Mouse (Mus musculus) olfactory bulb, adult 2 months (tissue): ENCODE measurements around the gene Umps. TPM values are rescaled to one million over a fixed set of nuclear protein-coding genes. Genes with fewer than 3 reads are reported as not detected.

ENCODE experiments used
- H3K27ac ChIP-seq: fragments of 200-500 bp; 2 replicates; pipeline ENCODE4 v1.5.1; 2012; ENCODE audit warnings: low read depth, low read length; ENCODE audit not compliant: insufficient read depth
- H3K4me1 ChIP-seq: fragments of 200-500 bp; 2 replicates; pipeline ENCODE4 v1.6.1; 2012; ENCODE audit warnings: low read length; ENCODE audit not compliant: control insufficient read depth, insufficient read depth
- H3K4me3 ChIP-seq: fragments of 200-500 bp; 2 replicates; pipeline ENCODE4 v1.5.1; 2012; ENCODE audit warnings: mild to moderate bottlenecking, low read depth, low read length, moderate library complexity; ENCODE audit not compliant: insufficient read depth
- CTCF ChIP-seq: fragments of 200-500 bp; IDR thresholded peaks from 2 replicates; pipeline ENCODE4 v1.5.1; 2012; ENCODE audit warnings: low read depth, mild to moderate bottlenecking, low read length, moderate library complexity; ENCODE audit not compliant: insufficient read depth
- POLR2A ChIP-seq: fragments of 200-500 bp; IDR thresholded peaks from 2 replicates; pipeline ENCODE4 v1.6.1; 2012; ENCODE audit warnings: mild to moderate bottlenecking, low read depth, low read length, moderate library complexity; ENCODE audit not compliant: insufficient read depth
- WGBS: fragments of 180-500 bp; shearing (Covaris S2); methylation state at CpG from one replicate; pipeline ENCODE4 v1.1.7; 2018; 5-methylcytosine and 5-hydroxymethylcytosine counted together
- polyA plus RNA-seq: library from polyadenylated mRNA; stranded (reverse); fragments of >200 nt; gene quantifications from 2 replicates; pipeline ENCODE4 v1.2.4, GENCODE M21; 2012; ENCODE audit warnings: low replicate concordance; ENCODE audit not compliant: missing spikeins, insufficient read depth, insufficient read length

Gene Umps
- polyA plus RNA-seq, 1 experiment, result not detected

DNA sequence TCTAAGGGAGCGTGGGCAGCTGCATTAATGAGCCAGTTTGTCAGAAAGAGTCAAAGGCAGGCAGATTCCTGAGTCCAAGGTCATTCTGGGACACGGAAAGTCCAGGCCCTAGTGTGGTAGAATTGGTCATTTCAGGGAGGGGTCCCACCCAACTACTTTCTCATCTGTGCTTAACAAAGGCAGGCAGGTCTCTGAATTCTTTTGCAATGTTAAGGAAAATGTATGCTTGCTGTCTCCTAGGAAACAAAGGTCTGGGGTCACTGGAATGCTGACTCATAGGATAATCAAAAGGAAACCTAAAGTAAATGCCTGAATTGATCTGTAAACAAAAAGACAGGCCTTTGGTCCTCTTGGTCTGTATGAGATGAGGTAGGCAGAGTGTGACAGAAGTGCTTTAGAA lies 13.0 kb upstream of the Umps start:
- Histone ChIP-seq H3K27ac (no peak overlapping the region), H3K4me1 (0 out of 2 replicates have a peak, but pooled peaks cover 4% of the 10 kb centered on the region), H3K4me3 (no peak overlapping the region)
- TF ChIP-seq CTCF (no peak), POLR2A (no peak)
- whole genome bisulfite sequencing, result 82% methylated on average over 2 of the region's 2 CpGs

DNA sequence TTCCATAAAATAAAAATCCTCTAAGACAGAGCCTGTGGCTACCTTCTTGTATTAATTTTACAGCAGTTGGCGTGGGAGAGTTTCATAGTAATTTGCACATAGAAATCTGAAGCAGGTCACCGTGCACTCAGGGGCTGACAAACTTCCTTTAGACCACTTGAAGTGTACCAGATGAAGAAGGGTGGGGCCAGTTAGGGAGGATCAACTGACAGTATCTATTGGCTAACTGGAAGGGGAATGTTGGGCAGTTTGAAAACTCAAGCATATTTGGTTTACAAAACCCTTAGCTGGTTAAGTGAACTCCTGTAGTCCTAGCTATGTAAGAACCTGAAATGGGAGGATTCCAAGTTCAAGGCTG lies 424 bp upstream of the Umps start:
- H3K4me3 ChIP-seq, result no peak overlapping the region
- peaks cover 2% of the 10 kb centered on the region; the same call in 1 of the 2 replicates for H3K4me1 ChIP-seq
- 45% methylated on average over 2 of the region's 2 CpGs for WGBS
- H3K27ac ChIP-seq, result no peak overlapping the region
- TF ChIP-seq POLR2A (no peak), CTCF (no peak)

DNA sequence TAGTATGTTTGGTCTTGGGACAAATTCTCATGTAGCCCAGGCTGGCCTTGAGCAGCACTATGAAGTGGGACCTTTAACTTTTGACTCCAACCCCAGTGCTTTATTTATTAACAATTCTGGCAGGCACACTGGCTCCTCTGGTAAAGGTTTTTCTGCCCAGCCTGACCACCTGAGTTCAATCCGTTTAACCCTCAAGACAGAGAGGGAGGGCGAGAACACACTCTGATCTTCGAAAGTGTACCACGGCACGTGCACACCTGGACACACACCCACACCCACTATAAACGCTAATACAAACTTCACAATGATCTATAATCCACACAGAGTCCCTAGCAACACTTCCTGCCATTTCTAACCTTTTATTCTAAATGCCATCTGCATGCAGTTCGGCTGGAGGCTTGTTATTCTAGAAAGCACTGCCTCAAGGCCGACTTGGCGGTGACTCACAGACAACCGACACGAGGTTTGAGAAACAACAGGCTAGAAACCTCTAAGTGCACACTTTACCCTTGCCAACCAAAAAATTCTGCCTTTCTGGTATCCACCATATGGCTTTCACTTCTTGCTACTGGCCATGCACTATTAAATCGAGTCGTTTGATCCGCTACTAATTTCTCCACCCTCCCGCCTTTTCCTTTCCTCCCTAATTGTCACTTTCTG lies 830 bp downstream of the Umps start:
- Histone ChIP-seq H3K4me1 (peaks cover 2% of the 10 kb centered on the region; the same call in 1 of the 2 replicates), H3K4me3 (peak overlapping the region; percentile 99), H3K27ac (no peak overlapping the region)
- WGBS, result 10% methylated on average over 15 of the region's 15 CpGs
- TF ChIP-seq CTCF (no peak), POLR2A (no peak)

DNA sequence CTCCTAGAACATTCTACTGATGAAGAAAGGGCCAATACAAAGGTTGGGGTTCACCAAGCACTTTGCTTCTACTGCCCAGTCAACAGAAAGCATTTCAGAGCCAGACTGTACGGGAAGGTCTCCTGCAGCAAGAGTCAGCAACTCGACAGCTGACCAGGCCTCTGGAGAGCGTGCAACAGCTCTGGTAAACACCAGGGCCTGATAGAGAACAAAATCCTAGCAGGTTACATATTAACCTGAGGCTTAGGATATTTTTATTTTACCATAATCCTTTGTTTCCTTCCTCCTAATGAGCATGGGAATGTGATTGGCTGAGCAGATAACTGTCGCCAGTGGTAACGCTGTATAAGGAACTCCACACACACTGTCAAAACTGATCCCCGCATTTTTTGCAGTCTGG lies 3.3 kb downstream of the Umps start:
- H3K4me1 ChIP-seq, result peaks cover 2% of the 10 kb centered on the region; the same call in 1 of the 2 replicates
- H3K27ac ChIP-seq, result no peak overlapping the region
- 93% methylated on average over 6 of the region's 6 CpGs for WGBS
- TF ChIP-seq CTCF, result no peak
- no peak for TF ChIP-seq POLR2A
- H3K4me3 ChIP-seq, result no peak overlapping the region

DNA sequence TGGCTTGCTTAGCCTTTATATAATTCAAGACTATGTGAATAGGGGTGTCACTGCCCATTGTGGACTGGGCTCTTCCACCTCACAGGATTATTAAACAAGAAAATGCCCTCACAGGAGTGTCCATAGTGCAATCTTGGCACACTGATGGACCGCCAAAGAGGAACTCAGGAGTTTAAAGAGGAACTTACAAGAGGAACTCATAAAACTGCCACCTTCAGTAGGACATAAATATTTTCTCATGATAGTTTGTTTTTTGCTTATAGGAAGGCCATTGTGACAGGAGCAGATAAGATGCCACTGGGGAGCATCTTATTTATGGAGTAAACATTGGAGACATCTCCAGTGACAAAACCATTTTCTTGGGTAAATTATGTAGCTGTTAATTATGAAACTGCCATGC lies 12.0 kb downstream of the Umps start:
- H3K4me3 ChIP-seq, result no peak overlapping the region
- TF ChIP-seq POLR2A (no peak), CTCF (no peak)
- WGBS, result 95% methylated on average over 1 of the region's 1 CpGs
- no peak overlapping the region for H3K27ac ChIP-seq
- H3K4me1 ChIP-seq, result no peaks in the 10 kb centered on the region

DNA sequence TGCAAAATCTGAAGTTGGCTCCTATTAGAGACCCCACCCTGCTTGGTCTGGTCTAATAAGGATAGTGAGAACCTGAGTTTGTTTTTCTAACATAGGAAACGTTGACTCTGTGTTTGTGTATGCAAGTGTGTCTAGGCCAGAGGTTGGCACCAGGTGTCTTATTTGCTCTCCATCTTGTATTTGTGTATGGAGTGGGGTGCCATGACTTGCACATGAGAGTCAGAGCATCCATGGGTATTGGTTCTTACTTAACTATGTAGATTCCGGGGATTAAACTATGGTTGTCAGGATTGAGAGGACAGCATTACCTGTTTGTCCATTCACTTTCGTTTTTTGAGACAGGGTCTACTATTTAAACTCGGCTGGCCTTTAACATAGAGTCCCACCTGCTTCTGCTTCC lies 13.8 kb downstream of the Umps start:
- Histone ChIP-seq H3K4me3 (no peak overlapping the region), H3K27ac (no peak overlapping the region), H3K4me1 (peaks cover 5% of the 10 kb centered on the region)
- no peak for TF ChIP-seq POLR2A
- no peak for TF ChIP-seq CTCF
- 93% methylated on average over 4 of the region's 4 CpGs for WGBS

DNA sequence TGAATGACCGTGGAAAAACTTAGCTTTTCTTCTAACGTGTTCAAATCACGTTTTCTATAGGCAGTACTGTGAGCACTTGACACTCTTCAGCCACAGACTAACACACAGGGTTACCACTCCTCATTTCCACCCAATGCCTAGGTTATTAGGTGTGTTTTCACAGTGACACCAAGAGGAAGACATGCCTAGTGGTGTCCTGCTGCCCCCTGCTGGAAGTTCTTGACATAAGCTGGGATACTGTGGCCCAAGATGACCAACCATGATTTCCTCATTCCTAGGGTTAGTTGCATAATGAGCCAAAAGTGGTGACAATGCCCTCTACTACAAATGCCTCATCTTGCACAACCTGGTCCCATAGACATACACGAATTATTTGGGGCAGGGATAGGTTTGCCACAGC lies 16.0 kb downstream of the Umps start:
- no peak overlapping the region for H3K4me3 ChIP-seq
- no peak for TF ChIP-seq POLR2A
- no peak for TF ChIP-seq CTCF
- no peak overlapping the region for H3K27ac ChIP-seq
- WGBS, result 26% methylated on average over 4 of the region's 4 CpGs
- peaks cover 5% of the 10 kb centered on the region for H3K4me1 ChIP-seq

DNA sequence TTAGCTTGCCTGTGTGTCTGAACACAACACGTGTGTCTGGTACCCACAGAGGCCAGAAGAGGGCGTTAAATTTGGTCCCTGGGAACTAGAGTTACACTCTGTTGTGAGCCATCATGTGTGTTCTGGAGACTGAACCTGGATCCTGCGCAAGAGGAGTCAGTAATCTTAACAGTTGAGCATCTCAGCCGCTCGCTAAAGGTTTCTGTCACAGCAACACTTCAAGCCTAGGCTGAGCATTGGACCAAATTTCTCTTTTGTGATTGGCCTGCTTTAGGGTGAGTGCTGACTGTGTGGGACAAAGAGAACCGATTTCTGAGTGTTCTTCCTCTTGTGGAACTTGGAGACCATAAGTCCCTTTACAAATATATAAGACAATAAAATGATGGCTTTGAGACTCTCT lies 16.5 kb downstream of the Umps start:
- TF ChIP-seq POLR2A (no peak), CTCF (no peak)
- Histone ChIP-seq H3K4me1 (peaks cover 5% of the 10 kb centered on the region), H3K4me3 (no peak overlapping the region), H3K27ac (no peak overlapping the region)
- WGBS, result 87% methylated on average over 6 of the region's 6 CpGs

DNA sequence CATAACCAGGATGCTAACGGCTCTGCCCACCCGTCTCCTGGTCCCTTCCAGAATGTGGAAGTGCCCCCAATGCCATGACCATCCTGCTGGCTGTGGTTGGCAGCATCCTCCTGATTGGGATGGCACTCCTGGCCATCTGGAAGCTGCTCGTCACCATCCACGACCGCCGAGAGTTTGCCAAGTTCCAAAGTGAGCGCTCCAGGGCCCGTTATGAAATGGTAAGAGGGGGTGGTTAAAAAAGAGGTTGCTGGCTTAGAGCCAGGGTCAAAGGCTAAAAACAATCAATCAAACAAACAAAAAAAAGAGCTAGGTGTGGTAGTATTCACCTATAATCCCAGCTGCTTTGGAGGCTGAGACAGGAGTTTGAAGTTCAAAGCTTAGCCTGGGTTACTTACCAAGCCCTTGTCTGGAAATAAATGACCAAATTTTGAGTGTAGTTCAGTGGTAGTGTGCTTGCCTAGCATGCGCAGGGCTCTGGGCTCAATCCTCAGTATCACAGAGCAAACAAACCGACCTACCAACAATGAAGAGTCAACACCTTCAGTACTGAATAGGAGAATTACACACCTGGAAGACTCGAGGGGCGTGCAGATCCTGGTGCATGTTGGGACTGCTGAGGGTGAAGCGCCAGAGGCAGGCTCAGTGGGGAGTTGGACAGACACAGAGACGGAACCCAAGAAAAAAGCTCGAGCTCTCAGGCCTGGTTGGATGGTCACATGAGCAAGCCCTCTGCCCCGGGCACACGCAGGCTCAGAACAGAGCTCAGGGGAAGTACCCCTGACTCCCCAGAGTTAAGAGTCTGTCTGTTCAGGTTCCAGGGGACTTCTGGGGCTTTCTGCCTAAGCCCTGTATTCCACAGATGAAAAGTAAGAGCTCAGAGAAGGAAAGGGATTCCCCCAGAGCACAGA lies 18.9 kb downstream of the Umps start:
- Histone ChIP-seq H3K4me3 (no peak overlapping the region), H3K27ac (no peak overlapping the region), H3K4me1 (peaks cover 5% of the 10 kb centered on the region)
- no peak for TF ChIP-seq CTCF
- TF ChIP-seq POLR2A, result no peak
- WGBS, result 90% methylated on average over 17 of the region's 17 CpGs
